Mouse (Mus musculus): ENCODE results near the gene Herpud2.
"Not testable (repeated sequence)": the region's sequence is repeated elsewhere in the genome, so short reads cannot be mapped to it uniquely, and the experiment has no call there.

Herpud2 gene

GRCm38 (mm10) chr9:25145925-25146324 is 5.7 kb downstream of the Herpud2 start:
- DNase-seq (ENCODE audit: low read depth in 1 of 2, low spot score in 2 of 2) = no peak

DNA sequence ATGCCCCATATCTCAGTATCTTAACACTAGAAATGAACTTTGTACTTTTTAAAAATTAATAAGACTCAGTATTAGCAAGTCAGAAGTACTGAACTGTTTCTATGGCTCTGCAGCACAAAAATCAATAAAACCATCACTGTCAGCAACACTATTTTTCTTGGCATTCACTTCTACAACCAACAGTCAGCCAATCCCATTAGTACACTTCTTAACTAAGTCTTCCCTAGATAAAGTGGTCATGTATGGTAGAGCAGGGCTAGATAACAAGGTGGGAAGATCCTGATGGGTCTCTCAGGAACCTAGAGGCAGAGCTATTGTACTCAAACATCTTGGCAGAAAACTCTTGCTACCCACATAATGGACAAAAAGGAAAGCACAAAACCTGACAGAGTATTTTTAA is 7.7 kb downstream of the Herpud2 start:
- DNase-seq (ENCODE audit: low read depth in 1 of 2, low spot score in 2 of 2) = no peak

DNA sequence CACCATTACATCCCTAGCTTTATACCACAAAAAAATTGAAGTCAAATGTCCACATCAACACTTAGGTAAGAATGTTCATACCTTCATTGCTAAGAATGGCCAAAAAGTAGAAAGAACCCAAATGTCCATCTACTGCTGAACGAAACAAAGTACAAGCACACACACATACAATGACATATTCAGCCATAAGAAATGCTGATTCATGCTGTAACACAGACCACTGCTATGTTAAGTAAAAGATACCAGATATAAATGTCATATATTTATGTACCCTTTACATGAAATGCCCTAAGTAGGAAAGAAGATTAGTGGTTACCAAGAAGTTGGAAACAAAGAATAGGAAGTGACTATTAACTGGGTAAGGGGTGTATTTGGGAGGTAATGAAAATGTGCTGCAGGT is 8.6 kb downstream of the Herpud2 start:
- DNase-seq (ENCODE audit: low read depth in 1 of 2, low spot score in 2 of 2) = no peak

- DNase-seq (ENCODE audit: low read depth in 1 of 2, low spot score in 2 of 2) = no peak
Measured at GRCm38 (mm10) chr9:25142041-25142440, 9.6 kb downstream of the Herpud2 start.

DNA sequence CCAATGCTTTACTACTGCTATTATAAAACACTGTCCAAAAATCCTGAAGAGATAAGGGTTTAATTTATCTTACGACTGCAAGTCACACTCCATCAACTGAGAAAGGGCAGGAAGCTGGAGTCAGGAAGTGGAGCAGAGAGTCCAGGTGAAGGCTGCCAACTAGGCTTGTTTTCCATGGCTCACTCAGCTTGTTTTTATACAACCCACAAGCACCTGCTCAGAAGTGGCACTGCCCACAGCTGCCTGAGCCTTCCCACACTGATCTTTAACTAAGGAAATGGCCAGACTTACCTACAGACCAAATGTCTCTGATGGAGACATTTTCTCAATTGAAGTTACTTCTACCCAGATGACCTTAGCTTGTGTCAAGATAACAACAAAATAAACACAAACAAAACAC is 11.3 kb downstream of the Herpud2 start:
- no peak for DNase-seq (ENCODE audit: low read depth in 1 of 2, low spot score in 2 of 2)

DNA sequence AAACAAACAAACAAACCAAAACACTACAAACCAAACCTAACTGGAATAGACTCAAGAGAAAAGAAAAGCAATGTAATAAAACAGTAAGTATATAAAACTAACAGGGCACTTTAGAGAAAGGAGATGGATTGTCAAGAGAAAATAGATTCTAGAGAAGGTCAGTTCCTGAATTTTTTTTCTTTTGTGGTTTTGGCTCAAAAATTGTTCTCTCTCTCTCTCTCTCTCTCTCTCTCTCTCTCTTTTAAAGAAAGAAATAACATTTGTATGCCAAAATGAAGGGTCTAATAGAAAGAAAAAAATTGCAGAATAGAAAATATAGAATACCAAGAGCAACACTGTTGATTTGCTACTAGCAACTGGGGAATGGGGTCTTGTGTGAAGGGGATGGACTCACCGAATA is 12.7 kb downstream of the Herpud2 start:
- DNase-seq (ENCODE audit: low read depth in 1 of 2, low spot score in 2 of 2) = no peak

GRCm38 (mm10) chr9:25132920-25133319 is 18.7 kb downstream of the Herpud2 start:
- no peak for DNase-seq (ENCODE audit: low read depth in 1 of 2, low spot score in 2 of 2)

DNA sequence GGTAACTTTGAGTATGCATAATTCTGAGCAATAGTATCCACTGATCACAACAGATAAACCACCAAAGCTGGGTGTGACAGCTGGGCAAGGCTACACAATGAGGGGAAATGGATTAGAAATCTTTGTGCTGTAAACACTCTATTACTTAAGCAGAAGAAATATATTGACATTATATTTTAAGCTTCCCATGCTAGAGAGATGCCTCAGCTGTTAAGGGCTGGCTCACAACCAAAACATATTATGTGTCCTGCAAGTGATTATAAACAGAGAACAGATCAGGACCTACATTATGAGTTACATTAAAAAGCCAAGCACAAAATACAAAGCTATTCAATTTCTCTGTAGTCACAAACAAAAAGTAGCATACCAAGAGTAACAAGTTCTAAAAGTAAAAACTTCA is 19.4 kb downstream of the Herpud2 start:
- DNase-seq (ENCODE audit: low read depth in 1 of 2, low spot score in 2 of 2) = no peak

- DNase-seq (ENCODE audit: low read depth in 1 of 2, low spot score in 2 of 2) = no peak
Measured at GRCm38 (mm10) chr9:25124048-25124447, 27.6 kb downstream of the Herpud2 start.

DNA sequence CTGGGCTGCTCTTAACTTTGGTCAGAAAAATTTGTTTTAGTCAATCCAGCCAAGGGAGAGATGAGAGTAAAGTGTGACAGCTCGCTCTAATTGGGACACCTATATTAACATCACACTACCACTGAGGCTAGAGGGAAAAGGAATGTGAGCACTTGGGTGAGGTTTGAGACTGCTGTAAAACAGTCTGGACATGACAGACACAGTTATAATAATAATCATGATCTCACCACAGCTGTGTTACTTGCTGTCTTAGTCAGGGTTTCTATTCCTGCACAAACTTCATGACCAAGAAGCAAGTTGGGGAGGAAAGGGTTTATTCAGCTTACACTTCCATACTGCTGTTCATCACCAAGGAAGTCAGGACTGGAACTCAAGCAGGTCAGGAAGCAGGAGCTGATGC is 28.0 kb downstream of the Herpud2 start:
- DNase-seq (ENCODE audit: low read depth in 1 of 2, low spot score in 2 of 2) = not testable (repeated sequence)

- DNase-seq (ENCODE audit: low read depth in 1 of 2, low spot score in 2 of 2) = no peak
Measured at GRCm38 (mm10) chr9:25104638-25105037, 47.0 kb downstream of the Herpud2 start.

GRCm38 (mm10) chr9:25102881-25103280 is 48.7 kb downstream of the Herpud2 start:
- no peak for DNase-seq (ENCODE audit: low read depth in 1 of 2, low spot score in 2 of 2)

DNA sequence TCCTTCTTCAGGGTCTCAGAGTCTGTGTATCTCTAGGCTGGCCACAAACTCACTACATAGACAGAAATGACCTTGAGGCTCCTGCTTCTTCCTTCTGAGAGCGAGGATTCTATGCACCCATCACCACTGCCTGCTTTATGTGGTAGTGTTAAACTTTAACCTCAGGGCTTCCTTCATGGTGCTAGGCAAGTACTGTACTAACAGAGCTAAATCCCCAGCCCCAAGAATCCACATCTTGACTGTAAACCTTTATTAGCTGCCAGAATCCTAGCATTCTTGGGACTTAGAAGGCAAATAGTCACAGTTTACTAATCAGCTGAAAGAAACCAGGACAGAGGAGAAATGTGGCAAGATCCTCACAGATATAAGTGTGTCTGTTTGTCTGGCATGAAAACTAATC is 60.8 kb downstream of the Herpud2 start:
- no peak for DNase-seq (ENCODE audit: low read depth in 1 of 2, low spot score in 2 of 2)

DNA sequence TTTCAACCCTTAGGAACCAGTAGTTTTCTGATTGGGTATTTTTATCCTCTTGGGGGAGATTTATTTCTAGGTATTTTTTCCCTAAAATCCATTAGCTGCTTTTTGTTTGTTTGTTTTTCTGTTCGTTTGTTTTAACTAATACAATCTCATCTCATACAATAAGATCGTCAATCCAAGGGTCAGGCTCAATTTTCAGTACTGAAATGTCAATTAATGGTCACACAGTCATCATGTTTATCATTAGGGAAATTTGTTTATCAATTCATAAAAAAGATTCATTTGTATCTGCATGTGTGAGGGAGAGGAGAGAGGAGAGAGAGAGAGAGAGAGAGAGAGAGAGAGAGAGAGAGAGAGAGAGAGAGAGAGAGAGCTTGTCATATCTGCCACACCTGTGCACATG is 62.5 kb downstream of the Herpud2 start, which contains the start of gene Gm10181:
TSS of gene Gm10181 (plus strand) at position 301 of the 400 bp plus-strand sequence.
- no peak for DNase-seq (ENCODE audit: low read depth in 1 of 2, low spot score in 2 of 2)

DNA sequence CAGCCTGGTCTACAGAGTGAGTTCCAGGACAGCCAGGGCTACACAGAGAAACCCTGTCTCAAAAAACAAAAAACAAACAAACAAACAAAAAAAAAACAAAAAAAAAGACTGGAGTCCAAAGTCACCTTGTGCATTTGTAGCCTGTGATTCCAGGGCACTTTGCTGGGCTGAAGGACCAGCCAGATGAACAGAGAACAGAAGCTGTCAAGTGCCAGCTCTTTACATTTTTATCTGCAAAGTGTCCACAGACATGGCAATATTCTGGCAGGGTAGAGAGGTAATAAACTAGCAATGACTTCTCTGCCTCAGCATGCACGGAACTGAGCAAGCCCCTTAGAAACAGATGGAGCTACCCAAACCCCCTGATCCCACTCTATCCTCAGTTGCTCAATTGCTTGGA is 75.1 kb downstream of the Herpud2 start:
- DNase-seq (ENCODE audit: low read depth in 1 of 2, low spot score in 2 of 2) = no peak

DNA sequence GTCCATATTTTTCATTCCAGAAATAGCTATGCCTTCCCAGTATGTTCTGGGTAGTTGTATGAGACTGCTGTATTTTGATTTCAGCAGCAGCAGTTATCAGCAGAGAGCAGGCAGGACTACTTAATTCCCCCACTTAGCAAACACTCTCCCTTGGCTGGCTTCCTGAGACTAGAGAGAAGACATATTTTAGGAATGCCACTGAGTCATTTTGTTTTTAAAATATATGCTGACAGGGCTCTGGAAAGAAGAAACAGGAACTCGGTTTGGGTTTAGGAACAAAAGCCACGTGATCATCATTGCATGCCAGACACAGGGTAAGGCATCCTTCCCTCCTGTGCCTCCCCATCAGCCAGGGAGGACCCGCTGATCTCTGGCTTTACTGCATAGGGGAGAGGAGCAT is 75.6 kb downstream of the Herpud2 start:
- DNase-seq (ENCODE audit: low read depth in 1 of 2, low spot score in 2 of 2) = no peak

DNA sequence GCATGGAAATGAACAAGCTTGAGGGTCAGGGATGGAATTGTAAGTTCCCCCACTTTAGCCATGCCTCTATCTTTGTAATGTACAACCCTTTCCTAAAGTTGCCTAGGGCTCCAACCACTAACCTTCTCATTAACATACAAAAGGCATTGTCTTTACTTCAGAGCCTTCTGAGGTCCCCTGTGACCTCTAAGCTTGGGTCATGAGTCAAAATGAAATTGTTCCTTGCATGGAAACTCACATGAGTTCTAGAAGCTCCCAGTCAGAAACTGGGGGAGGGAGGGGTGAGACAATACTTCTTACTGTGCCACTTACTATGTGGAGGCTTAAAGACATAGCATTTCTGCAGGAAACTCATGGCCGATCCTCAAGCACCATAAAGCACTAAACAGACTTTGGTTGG is 79.0 kb downstream of the Herpud2 start:
- no peak for DNase-seq (ENCODE audit: low read depth in 1 of 2, low spot score in 2 of 2)

DNA sequence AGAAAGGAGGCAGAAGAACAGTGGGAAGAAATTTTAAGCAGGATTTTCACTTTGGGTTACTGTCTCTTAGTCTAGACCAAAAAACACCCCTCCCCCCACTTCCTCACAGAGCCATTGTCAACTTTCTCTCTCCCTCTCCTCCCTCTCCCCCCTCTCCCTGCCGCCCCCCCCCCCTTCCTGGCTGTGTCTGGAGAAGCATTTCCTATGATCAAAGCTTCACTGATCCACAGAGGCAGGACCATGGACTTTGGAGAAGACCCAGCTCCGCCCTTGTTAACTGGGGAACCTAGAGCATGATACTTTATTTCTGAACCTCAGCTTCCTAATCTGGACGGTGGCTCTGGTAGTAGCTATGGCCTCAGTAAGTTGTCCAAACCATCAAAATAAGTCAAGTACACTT is 92.9 kb downstream of the Herpud2 start:
- no peak for DNase-seq (ENCODE audit: low read depth in 1 of 2, low spot score in 2 of 2)
